Mouse (Mus musculus) liver, postnatal 0 days (tissue): ENCODE results near the gene Dna2.

Experiments
- CTCF ChIP-seq: sonication (generic); IDR thresholded peaks from 2 replicates; pipeline ENCODE4 v1.5.1; 2016; ENCODE audit warnings: antibody characterized with exemption, low read depth
- EP300 ChIP-seq: IDR thresholded peaks from 2 replicates; pipeline ENCODE4 v1.6.1; 2016; ENCODE audit warnings: antibody characterized with exemption, low read depth, mild to moderate bottlenecking

- TF ChIP-seq CTCF (no peak), EP300 (no peak)
These were observed 76.4 kb downstream of the Dna2 start for GRCm38 (mm10) chr10:63023121-63023748.
